Mouse (Mus musculus) regulatory T cell (primary cell): ENCODE results near the gene Pdss2.

ENCODE experiments used
- in situ Hi-C: fragments of 300-600 bp; cut with MboI, MseI; formaldehyde crosslinking; loops from one replicate; pipeline ENCODE4 v1.15.1; 2025; ENCODE audit warnings: high pct_unique_total_duplicates

The Pdss2 gene

DNA sequence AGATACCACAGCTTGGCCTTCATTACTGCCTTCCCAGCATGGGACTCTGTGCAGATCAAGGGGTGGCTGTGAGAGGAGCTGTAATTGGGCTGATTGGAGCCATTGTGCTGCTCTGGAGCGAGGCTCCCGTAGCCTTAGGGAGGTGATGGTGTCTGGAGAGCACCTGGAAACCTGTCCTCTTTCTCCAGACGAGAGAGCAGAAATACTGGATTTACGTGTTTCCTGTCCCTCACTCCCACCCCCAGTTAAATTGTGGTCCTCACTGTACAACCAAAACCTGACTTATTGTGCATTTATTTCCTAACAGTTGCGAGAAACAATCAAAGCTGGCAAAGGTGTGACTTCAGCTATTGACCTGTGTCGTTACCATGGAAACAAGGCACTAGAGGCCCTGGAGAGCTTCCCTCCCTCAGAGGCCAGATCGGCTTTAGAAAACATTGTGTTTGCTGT is 218.2 kb downstream of the Pdss2 start:
- in situ Hi-C loops, result no loop called here

DNA sequence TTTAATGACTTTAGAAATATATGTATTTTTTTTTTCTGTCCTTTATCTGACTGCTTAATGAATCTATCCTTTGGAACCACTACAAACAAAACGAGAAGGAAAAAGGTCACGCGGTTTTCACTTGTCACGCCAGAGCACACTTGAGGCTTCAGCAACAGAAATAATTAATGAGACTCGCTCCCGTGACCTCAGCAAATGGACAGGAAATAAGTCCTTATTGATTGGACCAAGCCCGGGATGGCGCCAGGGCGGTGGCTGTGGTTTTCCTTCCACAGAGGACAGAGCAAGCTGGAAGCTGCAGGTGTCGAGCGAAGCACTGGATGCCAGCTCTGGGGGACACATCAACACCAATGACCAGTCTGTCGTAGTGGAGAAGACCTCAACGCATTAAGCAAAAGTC is 218.8 kb downstream of the Pdss2 start:
- in situ Hi-C loops, result no loop called here

DNA sequence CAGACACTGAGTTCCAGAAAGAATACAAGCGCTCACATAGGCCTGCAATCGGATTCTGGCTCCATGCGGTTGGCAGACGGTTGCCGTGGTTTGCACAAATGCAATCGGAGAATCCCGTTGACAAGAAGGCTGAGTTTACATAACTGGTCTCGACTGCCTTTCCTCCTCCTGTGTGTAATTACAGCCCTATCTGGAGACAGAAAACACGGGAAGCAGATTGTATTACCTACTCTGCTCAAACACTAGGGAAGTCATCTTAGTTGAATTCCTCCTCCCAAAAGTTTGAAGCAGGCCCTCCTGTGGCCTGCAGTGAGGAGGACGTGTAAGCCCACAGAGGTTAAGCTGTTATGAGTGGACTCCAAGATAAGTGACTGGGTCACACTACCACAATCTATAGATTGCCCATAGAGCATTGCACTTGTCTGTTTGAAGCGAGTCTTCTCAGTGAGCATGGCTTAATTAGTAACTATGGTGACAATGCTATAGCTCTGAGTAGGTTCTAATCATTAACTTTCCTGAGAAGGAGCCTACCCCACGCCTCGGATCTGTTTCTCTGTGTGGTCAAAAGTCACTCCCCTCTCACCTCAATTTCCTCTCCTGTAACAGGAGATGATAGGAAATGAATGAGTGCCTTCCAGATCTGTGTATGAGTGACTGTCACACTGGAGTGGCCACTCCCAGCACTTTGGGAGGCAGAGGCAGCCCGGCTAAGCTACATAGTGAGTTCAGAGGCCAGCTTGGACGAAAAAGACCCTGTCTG is 219.9 kb downstream of the Pdss2 start:
- in situ Hi-C loops, result no loop called here

DNA sequence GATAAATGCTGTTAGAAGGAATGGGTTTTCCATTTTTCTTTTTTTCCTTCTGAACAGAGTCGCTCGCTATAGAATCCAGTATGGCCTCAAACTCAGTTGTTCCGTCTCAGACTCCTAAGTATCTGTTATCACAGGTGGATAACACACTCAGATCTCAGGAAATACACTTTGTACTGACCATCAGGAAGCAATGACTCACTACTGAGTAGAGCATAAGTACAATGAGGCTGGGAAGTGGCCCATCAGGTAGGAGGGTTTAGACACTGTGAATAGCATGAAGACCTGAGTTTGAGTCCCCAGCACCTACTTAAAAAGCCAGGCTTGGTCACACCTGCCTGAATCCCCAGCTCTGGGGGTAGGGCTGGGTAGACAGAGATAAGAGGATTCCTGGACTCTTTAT is 227.4 kb downstream of the Pdss2 start:
- in situ Hi-C loops, result no loop called here

DNA sequence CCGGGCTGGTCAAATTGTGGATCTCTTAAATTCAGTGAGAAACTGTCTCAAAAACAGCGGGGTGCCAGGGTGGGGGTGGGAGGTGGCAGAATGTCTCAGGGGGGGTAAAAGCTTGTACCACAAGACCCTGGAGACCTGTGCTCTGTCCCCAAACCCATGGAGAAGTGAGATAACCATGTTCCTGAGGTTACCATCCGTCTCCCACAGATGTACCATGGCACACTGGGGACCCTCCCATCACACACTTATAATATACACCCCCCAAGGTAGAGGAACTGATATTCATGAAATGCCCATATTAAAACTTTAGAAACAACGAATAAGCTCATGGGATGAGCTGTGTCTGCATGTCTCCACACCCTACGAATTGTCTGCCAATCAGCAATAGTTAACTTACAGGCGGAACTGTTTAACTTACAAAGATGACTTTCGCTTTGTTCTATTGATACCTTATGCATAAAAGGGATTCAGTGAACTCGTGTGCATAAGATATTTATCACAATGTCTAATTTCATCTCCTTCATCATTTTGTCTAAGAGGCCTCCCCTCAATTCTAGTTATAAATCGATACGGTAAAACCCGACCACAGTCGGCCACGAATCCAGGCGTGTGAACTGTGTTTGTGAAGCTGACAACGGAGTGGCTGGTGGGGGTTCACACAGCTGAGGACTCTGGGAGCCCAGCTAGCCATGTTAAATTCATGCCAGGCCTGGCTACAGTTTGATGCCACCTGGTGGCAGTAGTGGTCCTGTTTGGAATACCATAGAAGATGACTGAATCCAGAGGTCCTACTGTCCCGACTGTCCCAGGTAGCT is 230.8 kb downstream of the Pdss2 start:
- in situ Hi-C loops, result no loop called here

DNA sequence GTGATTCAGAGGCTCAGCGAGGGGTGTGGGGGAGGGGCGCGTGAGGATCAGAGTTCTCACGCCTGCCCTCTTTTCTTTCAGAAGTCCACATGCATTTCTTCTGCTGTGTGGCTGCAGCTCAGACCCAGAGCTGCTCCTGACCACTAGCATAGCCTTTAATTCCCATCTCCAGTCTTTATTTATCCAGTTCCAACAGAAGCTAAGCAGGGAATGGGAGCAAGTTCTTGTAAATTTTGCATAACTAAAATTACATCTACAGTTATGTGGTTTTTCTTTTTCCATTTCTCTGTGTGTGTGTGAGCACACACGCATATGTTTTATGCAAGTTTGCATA is 231.3 kb downstream of the Pdss2 start:
- in situ Hi-C loops, result no loop called here

DNA sequence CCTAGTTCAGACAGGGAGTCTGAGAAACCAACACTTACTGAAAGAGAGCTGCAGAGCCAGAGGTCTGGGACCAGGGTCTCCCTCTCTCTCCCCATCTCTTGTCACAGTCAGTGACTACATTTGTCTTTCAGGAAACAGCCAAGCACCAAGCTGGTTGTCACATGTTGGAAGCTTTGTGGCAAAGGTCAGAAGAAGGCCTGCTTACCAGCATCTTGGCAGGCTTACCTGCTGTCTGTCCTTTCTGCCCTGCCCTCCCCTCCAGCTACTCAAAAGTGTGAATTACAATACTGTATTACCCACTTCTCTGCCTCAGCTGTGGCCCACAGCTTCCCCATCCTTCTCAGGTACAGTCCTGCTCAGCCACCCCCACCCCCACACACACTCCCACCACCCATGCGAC is 232.9 kb downstream of the Pdss2 start:
- in situ Hi-C loops, result no loop called here

DNA sequence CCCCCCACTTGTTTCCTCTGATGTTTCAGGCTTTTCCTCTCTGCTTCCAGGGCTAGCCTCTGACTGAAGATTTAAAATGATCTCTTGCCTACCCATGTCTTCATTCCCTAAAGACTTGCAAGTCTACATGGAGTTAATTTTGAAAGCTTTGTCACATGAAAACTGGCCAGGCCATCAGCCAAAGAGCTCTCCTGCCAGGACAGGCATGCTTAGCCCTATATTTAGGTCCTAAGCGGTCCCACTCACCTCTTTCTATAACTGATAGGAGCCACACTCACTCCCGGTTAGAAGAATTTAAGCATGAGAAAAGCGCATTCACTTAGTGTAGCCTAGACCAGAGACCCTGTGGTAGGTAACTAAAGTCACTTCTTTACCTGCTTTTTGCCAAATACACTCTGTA is 233.4 kb downstream of the Pdss2 start:
- in situ Hi-C loops, result no loop called here

DNA sequence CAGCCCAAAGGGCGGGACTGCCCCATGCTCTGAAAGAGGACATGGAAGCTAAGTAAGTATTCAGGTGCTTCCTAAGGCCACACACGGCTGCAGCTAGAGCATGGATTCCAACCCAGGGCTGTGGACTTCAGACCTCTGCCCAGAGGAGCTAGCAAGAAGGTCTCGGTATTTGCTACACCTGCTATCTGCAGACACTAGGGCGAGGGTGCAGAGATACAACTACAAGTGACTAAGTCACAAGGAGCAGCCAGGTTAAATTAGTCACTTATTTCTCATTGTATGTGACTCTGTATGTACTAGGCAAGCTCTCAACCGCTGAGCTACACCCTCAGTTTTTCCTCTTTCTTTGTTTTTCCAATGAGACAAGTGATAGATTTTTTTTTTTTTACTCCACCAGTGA is 241.5 kb downstream of the Pdss2 start:
- in situ Hi-C loops, result no loop called here

DNA sequence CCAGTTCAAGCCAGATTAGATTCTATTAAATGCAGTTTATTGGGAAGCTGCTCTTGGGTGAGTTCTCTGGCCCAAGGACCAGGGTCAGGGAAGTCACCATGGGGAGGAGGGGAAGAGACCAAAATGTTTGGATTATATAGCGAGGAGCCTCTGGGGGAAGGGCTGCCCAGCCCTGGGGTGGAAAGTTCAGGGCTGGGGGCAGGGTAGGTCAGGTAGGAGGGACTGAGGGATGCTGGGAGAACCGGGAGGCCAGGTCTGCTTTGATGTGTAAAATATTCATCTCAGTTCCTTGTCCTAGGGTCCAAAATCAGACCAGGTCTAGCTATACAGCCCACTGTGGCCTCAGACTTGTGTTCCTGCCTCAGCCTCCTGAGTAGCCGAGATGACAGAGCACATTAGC is 241.9 kb downstream of the Pdss2 start:
- in situ Hi-C loops, result no loop called here

DNA sequence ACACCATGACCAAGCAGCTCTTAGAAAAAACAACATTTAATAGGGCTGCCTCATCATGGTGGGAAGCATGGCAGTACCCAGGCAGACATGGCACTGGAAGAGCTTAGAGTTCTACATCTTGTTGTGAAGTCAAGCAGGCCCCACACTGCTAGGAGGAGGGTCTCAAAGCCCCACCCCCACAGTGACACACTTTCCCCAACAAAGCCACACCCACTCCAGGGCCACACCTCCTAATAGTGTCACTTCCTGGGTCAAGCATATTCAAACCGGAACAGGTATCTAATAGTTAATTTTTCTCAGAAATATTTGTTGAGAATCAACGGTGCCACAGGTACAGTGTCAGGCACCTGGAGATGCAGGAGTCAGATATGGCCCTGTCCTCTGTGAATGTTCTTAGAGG is 244.9 kb downstream of the Pdss2 start:
- in situ Hi-C loops, result no loop called here

DNA sequence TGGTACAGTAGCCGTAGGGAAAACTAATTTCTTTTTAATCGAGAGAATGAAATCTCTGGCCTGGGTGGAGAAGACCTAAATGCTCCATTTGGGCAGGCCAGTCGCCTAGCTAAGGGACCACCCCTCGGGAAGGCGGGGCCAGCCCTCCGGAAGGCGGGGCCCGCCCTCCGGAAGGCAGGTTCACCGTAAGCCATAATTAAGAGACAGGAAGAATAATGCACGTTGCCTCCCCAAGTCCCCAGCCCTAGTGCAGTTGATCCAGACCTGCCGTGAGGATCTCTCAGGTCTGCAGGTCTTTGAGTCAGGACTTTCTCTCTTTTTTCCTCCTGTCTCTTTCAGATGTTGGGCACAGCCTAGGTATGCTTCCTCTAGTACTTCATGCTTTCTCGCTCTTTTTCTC is 246.4 kb downstream of the Pdss2 start:
- in situ Hi-C loops, result no loop called here

DNA sequence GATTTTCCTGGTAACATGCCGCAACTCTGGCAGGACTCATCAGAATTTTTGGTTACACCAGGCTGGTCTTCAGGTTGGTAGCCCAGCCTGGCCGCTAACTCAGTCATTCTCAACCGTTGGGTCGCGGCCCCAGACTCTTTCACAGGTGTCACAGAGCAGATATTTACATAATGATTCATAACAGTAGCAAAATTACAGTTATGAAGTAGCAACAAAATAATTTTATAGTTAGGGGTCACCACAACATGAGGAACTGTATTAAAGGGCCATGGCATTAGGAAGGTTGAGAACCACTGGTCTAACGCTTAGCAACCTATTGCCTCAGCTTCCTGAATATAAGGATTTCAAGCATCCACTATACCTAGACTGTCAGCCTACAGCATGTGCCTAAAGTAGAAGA is 247.0 kb downstream of the Pdss2 start:
- in situ Hi-C loops, result no loop called here

DNA sequence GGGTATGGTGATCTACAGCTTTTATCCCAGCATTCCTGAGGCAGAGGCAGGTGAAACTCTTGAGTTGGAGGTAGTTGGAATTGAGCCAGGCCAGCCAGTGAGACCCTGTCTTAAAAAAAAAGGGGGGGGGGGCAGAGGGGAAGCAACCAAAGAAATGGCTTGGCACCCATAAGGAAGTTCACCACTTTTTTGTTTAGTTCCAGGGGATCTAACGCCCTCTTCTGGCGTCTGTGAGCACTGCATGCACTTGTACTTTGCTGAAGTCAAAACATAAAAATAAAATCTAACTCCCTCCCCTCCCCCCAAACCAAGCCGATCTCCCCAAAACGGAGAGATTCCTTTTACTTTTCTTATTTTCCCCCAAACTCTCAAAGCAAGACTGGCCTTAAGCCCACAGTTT is 254.1 kb downstream of the Pdss2 start:
- in situ Hi-C loops, result no loop called here

DNA sequence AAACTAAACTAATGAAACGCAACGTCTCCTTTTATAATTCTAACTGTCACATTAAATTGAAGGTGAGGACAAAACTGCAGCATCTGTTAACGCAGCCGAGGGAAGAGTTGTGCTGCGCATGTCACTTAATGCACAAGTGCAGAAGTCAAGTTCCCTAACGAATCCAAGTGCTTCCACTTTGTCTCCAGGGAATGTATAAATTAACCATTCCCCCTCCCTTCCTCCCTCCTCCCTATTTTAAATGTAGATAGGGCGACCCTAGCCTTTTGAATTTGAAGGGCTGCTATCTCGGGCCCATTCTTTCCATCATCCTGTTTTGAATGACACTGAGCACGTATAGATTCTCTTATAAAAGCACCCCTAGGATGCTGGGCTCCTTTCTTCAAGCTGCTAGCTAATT is 256.2 kb downstream of the Pdss2 start:
- in situ Hi-C loops, result no loop called here

DNA sequence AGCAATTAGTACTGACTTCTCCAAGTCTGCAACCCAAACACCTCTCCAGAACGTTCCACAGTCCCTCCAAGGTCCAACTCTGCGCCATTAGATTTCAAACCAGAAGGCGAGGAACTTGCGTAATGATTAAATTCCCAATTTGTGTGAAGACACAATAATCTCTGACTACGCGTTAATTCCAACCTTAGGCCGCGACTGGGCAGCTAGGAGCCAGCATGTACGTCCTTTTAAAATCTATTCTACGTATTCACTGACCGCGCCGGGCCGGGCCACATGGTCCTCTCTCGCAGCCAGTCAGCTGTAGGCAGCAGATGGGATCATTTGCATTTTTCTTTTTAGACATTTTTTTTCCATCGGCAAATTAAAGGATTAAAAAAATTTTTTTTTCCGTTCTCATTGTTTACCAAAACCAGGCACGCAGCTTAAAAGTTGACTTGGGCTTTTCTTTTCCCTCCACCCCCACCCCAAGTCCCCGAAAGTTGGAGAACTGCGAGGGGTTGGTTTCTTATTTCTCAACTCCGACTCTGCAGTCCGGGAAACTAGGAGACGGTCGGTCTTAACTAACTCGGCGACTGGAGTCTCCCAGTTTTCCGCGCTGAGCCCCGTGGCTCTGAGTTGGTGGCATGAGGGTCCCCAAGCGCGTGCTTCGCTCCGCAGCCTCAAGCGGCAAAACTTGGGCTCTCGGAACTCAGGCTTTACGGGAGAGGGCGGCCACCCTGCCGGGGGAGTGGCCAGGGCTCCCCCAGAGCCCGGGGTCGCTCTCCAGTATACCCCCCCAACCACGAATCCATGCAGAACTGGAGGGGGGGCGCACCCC is 256.8 kb downstream of the Pdss2 start:
- in situ Hi-C loops, result no loop called here

DNA sequence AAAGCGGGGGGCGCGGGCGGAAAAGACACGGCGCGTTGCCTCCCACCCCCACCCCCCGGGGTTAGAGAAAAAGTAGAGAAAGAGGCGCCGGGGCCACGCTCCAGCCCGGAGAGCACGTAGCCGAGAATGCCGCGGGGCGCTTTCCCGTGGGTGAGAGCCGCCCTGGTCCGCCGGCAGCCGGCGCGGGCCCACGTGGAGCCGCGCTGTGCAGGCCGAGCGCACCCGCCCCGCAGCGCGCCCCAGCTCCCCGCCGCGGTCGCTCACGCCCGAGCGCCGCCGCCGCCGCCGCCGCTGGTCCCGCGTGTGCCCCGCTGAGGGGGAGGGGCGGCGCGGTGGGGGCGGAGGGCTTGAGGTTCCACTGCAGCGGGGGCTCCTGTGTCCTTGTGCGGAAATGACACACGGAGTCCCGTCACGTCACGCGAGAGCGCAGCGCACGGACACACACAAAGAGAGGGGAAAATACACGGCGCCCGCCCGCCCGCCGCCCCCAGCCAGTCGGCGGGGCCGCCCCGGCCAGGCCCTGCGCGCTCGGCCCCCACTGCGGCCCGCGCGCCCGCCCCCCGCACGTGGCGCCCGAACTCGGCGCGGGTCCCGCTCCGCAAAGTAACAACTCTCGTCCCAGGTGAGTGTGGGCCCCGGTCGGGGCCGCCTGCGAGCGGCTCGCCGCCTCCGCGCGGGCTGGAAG is 257.6 kb downstream of the Pdss2 start, which contains the start of gene Bend3:
Bend3 (plus strand) TSS at position 81 of the 685 bp plus-strand sequence.
- in situ Hi-C loops, result no loop called here

DNA sequence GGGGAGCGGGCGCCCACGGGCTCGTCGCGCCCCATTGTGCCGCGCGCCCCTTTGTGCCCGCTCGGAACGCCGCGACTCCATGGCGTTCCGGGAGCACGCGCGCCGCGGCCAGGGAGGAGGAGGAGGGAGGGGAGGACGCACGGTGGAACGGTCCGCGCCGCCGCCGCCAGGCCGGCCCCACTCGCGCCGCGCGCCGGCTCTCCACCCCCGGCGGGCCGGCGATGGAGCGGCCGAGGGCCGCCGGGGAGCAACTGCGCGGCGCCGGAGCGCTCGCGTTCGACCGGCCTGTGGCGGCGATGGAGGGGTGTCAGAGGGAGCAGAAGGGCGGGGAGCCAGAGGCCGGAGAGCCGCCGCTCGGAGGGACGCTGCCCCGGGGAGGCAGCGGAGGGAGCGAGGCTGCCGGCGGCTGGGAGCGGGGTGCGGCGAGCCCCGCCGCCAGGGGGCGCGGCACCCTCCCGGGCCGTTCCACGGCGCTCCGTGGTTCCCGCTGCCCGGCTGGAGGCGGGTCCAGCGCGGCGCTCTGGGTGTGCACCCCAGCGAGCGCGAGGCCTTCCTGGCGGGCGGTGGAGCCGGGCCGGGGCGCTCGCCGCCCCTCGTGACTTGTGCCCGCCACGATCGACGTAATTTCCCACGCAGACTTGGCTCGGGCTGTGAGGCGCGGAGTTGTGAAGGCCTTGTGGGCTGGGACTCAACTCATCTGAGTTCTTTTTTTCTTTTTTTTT is 258.3 kb downstream of the Pdss2 start:
- in situ Hi-C loops, result no loop called here

DNA sequence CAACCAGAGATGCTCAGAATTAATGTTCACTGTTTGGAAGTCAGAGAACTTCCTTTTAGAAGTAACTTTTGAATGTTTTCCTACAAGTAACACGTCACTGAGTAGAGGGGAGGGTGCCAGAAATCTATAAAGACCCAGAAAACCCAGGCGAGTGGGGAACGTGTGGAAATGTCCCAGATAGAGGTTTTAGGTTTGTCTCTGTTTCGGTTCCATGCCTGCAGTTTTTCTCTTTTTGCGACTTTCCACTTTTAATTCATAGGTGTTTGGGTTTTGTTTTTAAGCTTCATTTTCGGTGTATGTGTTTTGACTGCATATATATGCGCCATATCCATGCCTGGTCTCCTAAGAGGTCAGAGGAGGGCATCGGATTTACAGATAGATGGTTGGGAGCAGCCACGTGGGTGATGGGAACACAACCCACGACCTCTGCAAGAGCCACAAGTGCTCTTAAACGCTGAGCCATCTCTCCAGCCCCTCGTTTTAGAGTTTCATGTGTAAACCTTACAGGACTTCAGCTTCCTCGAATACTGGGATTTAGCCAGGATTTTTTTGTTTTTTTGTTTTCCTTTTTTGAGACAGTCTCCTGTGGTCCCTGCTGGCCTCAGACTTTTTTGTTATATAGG is 259.1 kb downstream of the Pdss2 start:
- in situ Hi-C loops, result no loop called here

DNA sequence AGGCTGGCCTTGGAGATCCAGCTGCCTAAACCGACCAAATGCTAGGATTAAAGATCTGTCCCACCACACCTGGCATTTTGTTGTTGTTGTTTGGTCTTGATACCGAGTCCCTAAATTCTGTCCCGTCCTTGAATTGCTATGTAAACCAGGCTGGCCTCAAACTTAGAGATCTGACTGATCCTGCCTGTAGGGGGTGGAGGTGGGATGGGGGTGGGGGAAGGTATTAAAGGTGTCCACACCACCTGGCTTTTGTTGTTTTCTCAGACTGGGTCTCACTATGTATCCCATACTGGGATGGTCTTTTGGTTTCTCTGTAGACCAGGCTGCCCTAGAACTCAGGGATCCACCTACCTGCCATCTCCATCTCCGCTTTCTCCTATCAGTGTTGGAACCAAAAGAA is 259.9 kb downstream of the Pdss2 start:
- in situ Hi-C loops, result no loop called here

DNA sequence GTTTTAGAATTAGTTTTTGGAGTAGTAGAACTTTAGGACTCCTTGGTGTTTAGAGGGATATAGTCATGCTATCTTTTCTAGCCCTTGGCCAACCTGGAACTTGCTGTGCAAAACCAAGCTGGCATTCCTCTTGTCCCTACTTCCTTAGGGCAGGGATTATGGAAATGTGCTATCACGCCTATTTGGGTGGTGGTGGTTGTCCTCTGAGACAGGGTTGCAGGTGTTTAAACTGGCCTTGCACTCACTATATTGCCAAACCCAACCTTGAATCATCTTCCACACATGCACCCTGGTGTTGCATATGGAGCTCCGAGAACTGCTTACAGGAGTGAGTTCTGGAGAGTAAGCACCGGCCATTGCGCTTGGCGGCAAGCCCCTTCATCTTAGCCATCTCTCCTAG is 260.7 kb downstream of the Pdss2 start:
- in situ Hi-C loops, result no loop called here
